Mouse (Mus musculus) liver, embryonic 14.5 days (tissue): ENCODE measurements at regions not wholly inside any gene's neighbourhood (a gene's known extent, or its start where the extent isn't known, plus 50 kb on each side); places are given as distances from the start of the nearest gene placed in this dataset.

Source experiments
- CTCF ChIP-seq: IDR thresholded peaks from 2 replicates; pipeline ENCODE4 v1.5.1; 2016; ENCODE audit warnings: antibody characterized with exemption, low read depth, control low read depth
- EP300 ChIP-seq: IDR thresholded peaks from 2 replicates; pipeline ENCODE4 v1.6.1; 2016; ENCODE audit warnings: antibody characterized with exemption, low read depth

- TF ChIP-seq CTCF (no peak), EP300 (no peak)
Measured at GRCm38 (mm10) chr5:73777282-73777921, 126.2 kb downstream of the Spata18 start.
